In genomic region chr14:87422432-87422831, GRCm38 (mm10) we compare ENCODE assay signal across 17 mouse cellular contexts.
"Had no signal": no experiment of that assay in that cellular context is flagged by ENCODE, and none has a peak within 500 bp of the region (broad histone marks: within the 10 kb centered on the region; RNA-seq: fewer than 3 reads in every experiment).

No protein-coding gene starts in this region.

- H3K9ac ChIP-seq: limb, embryonic 15.5 days; liver, embryonic 14.5 days; liver, postnatal 0 days; lung, embryonic 14.5 days; midbrain, embryonic 12.5 days; midbrain, embryonic 15.5 days; neural tube, embryonic 12.5 days; neural tube, embryonic 15.5 days; stomach, embryonic 15.5 days had no signal

- H3K9me3 ChIP-seq: limb, embryonic 15.5 days; midbrain, embryonic 12.5 days; midbrain, embryonic 15.5 days; neural tube, embryonic 12.5 days; neural tube, embryonic 15.5 days; stomach, embryonic 15.5 days had no signal

- DNase-seq: kidney, postnatal 36 days; liver, postnatal 0 days; lung, embryonic 14.5 days; retina, postnatal 1 day; right cerebral cortex, postnatal 25 days; spleen, adult 18-20 months; thymus, postnatal 25 days had no signal

- ATAC-seq: liver, postnatal 0 days; lung, postnatal 0 days; midbrain, embryonic 15.5 days had no signal

- H3K27me3 ChIP-seq: limb, embryonic 15.5 days; midbrain, embryonic 12.5 days; midbrain, embryonic 15.5 days; neural tube, embryonic 12.5 days; neural tube, embryonic 15.5 days; stomach, embryonic 15.5 days had no signal

- H3K4me3 ChIP-seq: limb, embryonic 15.5 days; midbrain, embryonic 12.5 days; midbrain, embryonic 15.5 days; neural tube, embryonic 12.5 days; neural tube, embryonic 15.5 days; stomach, embryonic 15.5 days had no signal

- H3K36me3 ChIP-seq: limb, embryonic 15.5 days; midbrain, embryonic 12.5 days; midbrain, embryonic 15.5 days; neural tube, embryonic 12.5 days; neural tube, embryonic 15.5 days; stomach, embryonic 15.5 days had no signal

- H3K27ac ChIP-seq: kidney, postnatal 0 days; limb, embryonic 15.5 days; liver, embryonic 14.5 days; macrophage; midbrain, embryonic 12.5 days; midbrain, embryonic 15.5 days; neural tube, embryonic 12.5 days; neural tube, embryonic 15.5 days; stomach, embryonic 15.5 days had no signal
